Mouse (Mus musculus): Measurements from ENCODE around the gene Ctns. TPM values are rescaled to one million over a fixed set of nuclear protein-coding genes. Genes with fewer than 3 reads are reported as not detected.
A peak's percentile ranks its signal among the peaks of the same experiment; 100 is the strongest.

The Ctns gene
- total and polyA plus RNA-seq, 3 experiments = 4.8 to 5.9 (median 5.2) TPM

GRCm38 (mm10) chr11:73161616-73162015, 37.2 kb downstream of the Ctns start:
- Histone ChIP-seq H3K27me3 (replicated peaks) (peaks cover 40% of the 10 kb centered on the region), H3K36me3 (replicated peaks in 1 of 2; ENCODE audit: control insufficient read depth in 1 of 2, insufficient read depth in 1 of 2, low read length in 1 of 2) (peaks cover 0 to 9% of the 10 kb centered on the region in 2 experiments), H3K9me3 (replicated peaks; ENCODE audit: low read length) (no peaks in the 10 kb centered on the region), H3K79me2 (replicated peaks; ENCODE audit: control insufficient read depth, extremely low read depth, insufficient read depth, poor library complexity, severe bottlenecking) (no peaks in the 10 kb centered on the region), H3K4me2 (ENCODE audit: insufficient read depth, low read depth, poor library complexity, severe bottlenecking) (no peak overlapping the region), H3K4me1 (ENCODE audit: control insufficient read depth in 1 of 2, insufficient read depth in 2 of 2) (peaks cover 0 to 21% of the 10 kb centered on the region in 2 experiments; a peak in 3 of 4 replicates), H3K9ac (ENCODE audit: insufficient read depth, low read depth) (no peak overlapping the region), H3K4me3 (replicated peaks in 1 of 3; ENCODE audit: low read depth in 2 of 3, low read length in 2 of 3, poor library complexity in 1 of 3) (no peak overlapping the region), H3K27ac (ENCODE audit: insufficient read depth, low read depth) (no peak overlapping the region)
- dilution Hi-C loops (cut with MboI; ENCODE audit: extremely low pct_ligation_motif_present, extremely low pct_unique_long_range_greater_than_20kb, low sequenced_read_pairs) = no loop called here
- no peak for DNase-seq (ENCODE audit: extremely low read depth)
- TF ChIP-seq HCFC1 (IDR thresholded peaks at IDR 0.05; ENCODE audit: low read depth, low read length) = no peak
- no peak for TF ChIP-seq TCF12 (IDR thresholded peaks at IDR 0.05; ENCODE audit: low read depth, low read length)
- TF ChIP-seq POLR2A (IDR thresholded peaks at IDR 0.05; ENCODE audit: low read depth, low read length) = no peak
- TF ChIP-seq GABPA (IDR thresholded peaks at IDR 0.05; ENCODE audit: insufficient replicate concordance, low read depth, low read length) = no peak
- no peak for TF ChIP-seq BHLHE40 (IDR thresholded peaks at IDR 0.05; ENCODE audit: low read depth, low read length)
- no peak for TF ChIP-seq ELF1 (IDR thresholded peaks at IDR 0.05; ENCODE audit: low read depth, low read length)
- in situ Hi-C loops (cut with MboI; ENCODE audit: low pct_ligation_motif_present, low pct_unique_long_range_greater_than_20kb, low sequenced_read_pairs) = no loop called here

GRCm38 (mm10) chr11:73160811-73161200, 38.0 kb downstream of the Ctns start:
- Histone ChIP-seq H3K79me2 (replicated peaks; ENCODE audit: control insufficient read depth, extremely low read depth, insufficient read depth, poor library complexity, severe bottlenecking) (no peaks in the 10 kb centered on the region), H3K4me3 (replicated peaks in 1 of 3; ENCODE audit: low read depth in 2 of 3, low read length in 2 of 3, poor library complexity in 1 of 3) (peak overlapping the region in 1 of 3 experiments; percentile 38), H3K27me3 (replicated peaks) (peaks cover 47% of the 10 kb centered on the region), H3K4me2 (ENCODE audit: insufficient read depth, low read depth, poor library complexity, severe bottlenecking) (no peak overlapping the region), H3K9ac (ENCODE audit: insufficient read depth, low read depth) (no peak overlapping the region), H3K4me1 (ENCODE audit: control insufficient read depth in 1 of 2, insufficient read depth in 2 of 2) (peaks cover 0 to 21% of the 10 kb centered on the region in 2 experiments; a peak in 3 of 4 replicates), H3K36me3 (replicated peaks in 1 of 2; ENCODE audit: control insufficient read depth in 1 of 2, insufficient read depth in 1 of 2, low read length in 1 of 2) (peaks cover 0 to 4% of the 10 kb centered on the region in 2 experiments), H3K9me3 (replicated peaks; ENCODE audit: low read length) (no peaks in the 10 kb centered on the region), H3K27ac (ENCODE audit: insufficient read depth, low read depth) (no peak overlapping the region)
- in situ Hi-C loops (cut with MboI; ENCODE audit: low pct_ligation_motif_present, low pct_unique_long_range_greater_than_20kb, low sequenced_read_pairs) (no loop called here), dilution Hi-C loops (cut with MboI; ENCODE audit: extremely low pct_ligation_motif_present, extremely low pct_unique_long_range_greater_than_20kb, low sequenced_read_pairs) (no loop called here)
- no peak for TF ChIP-seq USF2 (conservative IDR thresholded peaks at IDR 0.05; ENCODE audit: low read depth, low read length)
- TF ChIP-seq ETS1 (conservative IDR thresholded peaks at IDR 0.05; ENCODE audit: low read depth, low read length) = no peak
- no peak for TF ChIP-seq JUN (IDR thresholded peaks at IDR 0.05; ENCODE audit: insufficient read depth, low read depth, low read length)
- TF ChIP-seq PAX5 (IDR thresholded peaks at IDR 0.05; ENCODE audit: low read length) = no peak
- TF ChIP-seq BHLHE40 (IDR thresholded peaks at IDR 0.05; ENCODE audit: low read depth, low read length) = no peak
- TF ChIP-seq SMC3 (IDR thresholded peaks at IDR 0.05; ENCODE audit: low read depth, low read length) = no peak
- no peak for TF ChIP-seq USF1 (IDR thresholded peaks at IDR 0.05; ENCODE audit: low read depth, low read length)
- no peak for TF ChIP-seq NELFE (IDR thresholded peaks at IDR 0.05; ENCODE audit: low read depth, low read length)
- TF ChIP-seq CHD2 (IDR thresholded peaks at IDR 0.05; ENCODE audit: low read length) = no peak
- no peak for TF ChIP-seq MAZ (IDR thresholded peaks at IDR 0.05; ENCODE audit: low read depth, low read length)
- no peak for TF ChIP-seq ZKSCAN1 (IDR thresholded peaks at IDR 0.05; ENCODE audit: borderline replicate concordance, low read depth, low read length)
- TF ChIP-seq ZC3H11A (IDR thresholded peaks at IDR 0.05; ENCODE audit: low read depth, low read length) = no peak
- TF ChIP-seq GABPA (IDR thresholded peaks at IDR 0.05; ENCODE audit: insufficient replicate concordance, low read depth, low read length) = no peak
- no peak for TF ChIP-seq JUND (conservative IDR thresholded peaks at IDR 0.05; ENCODE audit: low read depth, low read length)
- TF ChIP-seq ZMIZ1 (IDR thresholded peaks at IDR 0.05; ENCODE audit: low read depth, low read length) = no peak
- no peak for TF ChIP-seq MXI1 (IDR thresholded peaks at IDR 0.05; ENCODE audit: low read depth, low read length)
- TF ChIP-seq POLR2A (IDR thresholded peaks at IDR 0.05; ENCODE audit: low read depth, low read length) = no peak
- no peak for TF ChIP-seq MAX (IDR thresholded peaks at IDR 0.05; ENCODE audit: low read length)
- no peak for TF ChIP-seq KAT2A (IDR thresholded peaks at IDR 0.05; ENCODE audit: insufficient replicate concordance, low read length)
- no peak for DNase-seq (ENCODE audit: extremely low read depth)

Data from CH12.LX (cell line).